Mouse (Mus musculus): ENCODE results near the gene Ripor3. TPM values are rescaled to one million over a fixed set of nuclear protein-coding genes. Genes with fewer than 3 reads are reported as not detected.

Gene Ripor3
- polyA plus RNA-seq, 1 experiment from 2014 or later: 0.12 TPM

- Histone ChIP-seq H3K9ac (ENCODE audit: low read length) (no peak overlapping the region), H3K27ac (ENCODE audit: low read depth, low read length) (no peak overlapping the region), H3K4me3 (ENCODE audit: low read depth, low read length) (no peak overlapping the region), H3K36me3 (ENCODE audit: control insufficient read depth, insufficient read depth, low read length) (no peaks in the 10 kb centered on the region), H3K4me1 (ENCODE audit: control insufficient read depth, insufficient read depth, low read length) (no peaks in the 10 kb centered on the region), H3K27me3 (ENCODE audit: control insufficient read depth, insufficient read depth, low read length) (no peaks in the 10 kb centered on the region), H3K4me2 (ENCODE audit: low read depth) (no peak overlapping the region), H3K9me3 (ENCODE audit: control insufficient read depth, low read length) (no peaks in the 10 kb centered on the region)
- ATAC-seq (ENCODE audit: insufficient read depth, low FRiP score, low TSS enrichment) (no peak), DNase-seq (ENCODE audit: low spot score) (no peak)
- WGBS: 73% methylated on average over 12 of the region's 12 CpGs
Observed at GRCm38 (mm10) chr2:168003431-168003830, 7.0 kb downstream of the Ripor3 start.

- ATAC-seq (ENCODE audit: insufficient read depth, low FRiP score, low TSS enrichment) (no peak), DNase-seq (ENCODE audit: low spot score) (no peak)
- Histone ChIP-seq H3K36me3 (ENCODE audit: control insufficient read depth, insufficient read depth, low read length) (no peaks in the 10 kb centered on the region), H3K27ac (ENCODE audit: low read depth, low read length) (no peak overlapping the region), H3K4me2 (ENCODE audit: low read depth) (no peak overlapping the region), H3K4me1 (ENCODE audit: control insufficient read depth, insufficient read depth, low read length) (no peaks in the 10 kb centered on the region), H3K9ac (ENCODE audit: low read length) (no peak overlapping the region), H3K27me3 (ENCODE audit: control insufficient read depth, insufficient read depth, low read length) (no peaks in the 10 kb centered on the region), H3K4me3 (ENCODE audit: low read depth, low read length) (no peak overlapping the region), H3K9me3 (ENCODE audit: control insufficient read depth, low read length) (no peaks in the 10 kb centered on the region)
- WGBS: 72% methylated on average over 2 of the region's 2 CpGs
Observed at GRCm38 (mm10) chr2:168002884-168003283, 7.5 kb downstream of the Ripor3 start.

- DNase-seq (ENCODE audit: low spot score): no peak
- WGBS: 56% methylated on average over 4 of the region's 4 CpGs
Observed at GRCm38 (mm10) chr2:168002188-168002587, 8.2 kb downstream of the Ripor3 start.

GRCm38 (mm10) chr2:167999145-167999743 is 11.2 kb downstream of the Ripor3 start:
- Histone ChIP-seq H3K27me3 (ENCODE audit: control insufficient read depth, insufficient read depth, low read length) (no peaks in the 10 kb centered on the region), H3K9me3 (ENCODE audit: control insufficient read depth, low read length) (no peaks in the 10 kb centered on the region), H3K9ac (ENCODE audit: low read length) (no peak overlapping the region), H3K4me2 (ENCODE audit: low read depth) (no peak overlapping the region), H3K4me1 (ENCODE audit: control insufficient read depth, insufficient read depth, low read length) (no peaks in the 10 kb centered on the region), H3K36me3 (ENCODE audit: control insufficient read depth, insufficient read depth, low read length) (no peaks in the 10 kb centered on the region), H3K4me3 (ENCODE audit: low read depth, low read length) (no peak overlapping the region), H3K27ac (ENCODE audit: low read depth, low read length) (no peak overlapping the region)
- WGBS: 63% methylated on average over 3 of the region's 3 CpGs
- DNase-seq (ENCODE audit: low spot score) (no peak), ATAC-seq (ENCODE audit: insufficient read depth, low FRiP score, low TSS enrichment) (no peak)

More at GRCm38 (mm10) chr2:168002188-168002587, 8.2 kb downstream of the Ripor3 start:
- H3K27me3 ChIP-seq (ENCODE audit: control insufficient read depth, insufficient read depth, low read length): no peaks in the 10 kb centered on the region
- H3K27ac ChIP-seq (ENCODE audit: low read depth, low read length): no peak overlapping the region
- no peak overlapping the region for H3K4me2 ChIP-seq (ENCODE audit: low read depth)
- no peak overlapping the region for H3K4me3 ChIP-seq (ENCODE audit: low read depth, low read length)
- no peaks in the 10 kb centered on the region for H3K36me3 ChIP-seq (ENCODE audit: control insufficient read depth, insufficient read depth, low read length)
- ATAC-seq (ENCODE audit: insufficient read depth, low FRiP score, low TSS enrichment): no peak
- H3K4me1 ChIP-seq (ENCODE audit: control insufficient read depth, insufficient read depth, low read length): no peaks in the 10 kb centered on the region
- H3K9ac ChIP-seq (ENCODE audit: low read length): no peak overlapping the region
- no peaks in the 10 kb centered on the region for H3K9me3 ChIP-seq (ENCODE audit: control insufficient read depth, low read length)

GRCm38 (mm10) chr2:167997562-167997961 is 12.9 kb downstream of the Ripor3 start:
- Histone ChIP-seq H3K36me3 (ENCODE audit: control insufficient read depth, insufficient read depth, low read length) (no peaks in the 10 kb centered on the region), H3K27ac (ENCODE audit: low read depth, low read length) (no peak overlapping the region), H3K27me3 (ENCODE audit: control insufficient read depth, insufficient read depth, low read length) (no peaks in the 10 kb centered on the region), H3K4me3 (ENCODE audit: low read depth, low read length) (no peak overlapping the region), H3K4me1 (ENCODE audit: control insufficient read depth, insufficient read depth, low read length) (no peaks in the 10 kb centered on the region), H3K9ac (ENCODE audit: low read length) (no peak overlapping the region), H3K9me3 (ENCODE audit: control insufficient read depth, low read length) (no peaks in the 10 kb centered on the region), H3K4me2 (ENCODE audit: low read depth) (no peak overlapping the region)
- 67% methylated on average over 2 of the region's 3 CpGs for WGBS
- ATAC-seq (ENCODE audit: insufficient read depth, low FRiP score, low TSS enrichment) (no peak), DNase-seq (ENCODE audit: low spot score) (no peak)

- Histone ChIP-seq H3K27me3 (ENCODE audit: control insufficient read depth, insufficient read depth, low read length) (no peaks in the 10 kb centered on the region), H3K4me3 (ENCODE audit: low read depth, low read length) (no peak overlapping the region), H3K9me3 (ENCODE audit: control insufficient read depth, low read length) (no peaks in the 10 kb centered on the region), H3K36me3 (ENCODE audit: control insufficient read depth, insufficient read depth, low read length) (no peaks in the 10 kb centered on the region), H3K4me1 (ENCODE audit: control insufficient read depth, insufficient read depth, low read length) (no peaks in the 10 kb centered on the region), H3K27ac (ENCODE audit: low read depth, low read length) (no peak overlapping the region), H3K4me2 (ENCODE audit: low read depth) (no peak overlapping the region), H3K9ac (ENCODE audit: low read length) (no peak overlapping the region)
- no peak for DNase-seq (ENCODE audit: low spot score)
- 68% methylated on average over 8 of the region's 8 CpGs for WGBS
- no peak for ATAC-seq (ENCODE audit: insufficient read depth, low FRiP score, low TSS enrichment)
Observed at GRCm38 (mm10) chr2:167996672-167997215, 13.7 kb downstream of the Ripor3 start.

- Histone ChIP-seq H3K36me3 (ENCODE audit: control insufficient read depth, insufficient read depth, low read length) (no peaks in the 10 kb centered on the region), H3K4me2 (ENCODE audit: low read depth) (no peak overlapping the region), H3K9ac (ENCODE audit: low read length) (no peak overlapping the region), H3K4me3 (ENCODE audit: low read depth, low read length) (no peak overlapping the region), H3K9me3 (ENCODE audit: control insufficient read depth, low read length) (no peaks in the 10 kb centered on the region), H3K27me3 (ENCODE audit: control insufficient read depth, insufficient read depth, low read length) (no peaks in the 10 kb centered on the region), H3K4me1 (ENCODE audit: control insufficient read depth, insufficient read depth, low read length) (no peaks in the 10 kb centered on the region), H3K27ac (ENCODE audit: low read depth, low read length) (no peak overlapping the region)
- 69% methylated on average over 19 of the region's 19 CpGs for WGBS
- DNase-seq (ENCODE audit: low spot score) (no peak), ATAC-seq (ENCODE audit: insufficient read depth, low FRiP score, low TSS enrichment) (no peak)
Observed at GRCm38 (mm10) chr2:167995870-167996635, 14.4 kb downstream of the Ripor3 start.

- DNase-seq (ENCODE audit: low spot score) (no peak), ATAC-seq (ENCODE audit: insufficient read depth, low FRiP score, low TSS enrichment) (no peak)
- 61% methylated on average over 13 of the region's 13 CpGs for WGBS
- H3K9ac ChIP-seq (ENCODE audit: low read length): no peak overlapping the region
- H3K27ac ChIP-seq (ENCODE audit: low read depth, low read length): no peak overlapping the region
- no peaks in the 10 kb centered on the region for H3K27me3 ChIP-seq (ENCODE audit: control insufficient read depth, insufficient read depth, low read length)
- no peaks in the 10 kb centered on the region for H3K36me3 ChIP-seq (ENCODE audit: control insufficient read depth, insufficient read depth, low read length)
- no peak overlapping the region for H3K4me2 ChIP-seq (ENCODE audit: low read depth)
- H3K9me3 ChIP-seq (ENCODE audit: control insufficient read depth, low read length): no peaks in the 10 kb centered on the region
- H3K4me3 ChIP-seq (ENCODE audit: low read depth, low read length): no peak overlapping the region
- H3K4me1 ChIP-seq (ENCODE audit: control insufficient read depth, insufficient read depth, low read length): no peaks in the 10 kb centered on the region
Observed at GRCm38 (mm10) chr2:167993260-167993659, 17.2 kb downstream of the Ripor3 start.

GRCm38 (mm10) chr2:167989310-167989709 is 21.1 kb downstream of the Ripor3 start:
- 76% methylated on average over 14 of the region's 14 CpGs for WGBS
- H3K4me3 ChIP-seq (ENCODE audit: low read depth, low read length): no peak overlapping the region
- no peak overlapping the region for H3K27ac ChIP-seq (ENCODE audit: low read depth, low read length)
- H3K4me1 ChIP-seq (ENCODE audit: control insufficient read depth, insufficient read depth, low read length): no peaks in the 10 kb centered on the region
- H3K4me2 ChIP-seq (ENCODE audit: low read depth): no peak overlapping the region
- ATAC-seq (ENCODE audit: insufficient read depth, low FRiP score, low TSS enrichment) (no peak), DNase-seq (ENCODE audit: low spot score) (no peak)
- no peak overlapping the region for H3K9ac ChIP-seq (ENCODE audit: low read length)
- H3K27me3 ChIP-seq (ENCODE audit: control insufficient read depth, insufficient read depth, low read length): no peaks in the 10 kb centered on the region
- H3K9me3 ChIP-seq (ENCODE audit: control insufficient read depth, low read length): no peaks in the 10 kb centered on the region
- no peaks in the 10 kb centered on the region for H3K36me3 ChIP-seq (ENCODE audit: control insufficient read depth, insufficient read depth, low read length)
